Mouse (Mus musculus) megakaryocyte, embryonic 14.5 days (primary cell): ENCODE measurements around the gene Washc3. TPM values are rescaled to one million over a fixed set of nuclear protein-coding genes. Genes with fewer than 3 reads are reported as not detected.

Experiments used
- H3K27me3 ChIP-seq: replicated peaks from 2 replicates; pipeline ENCODE3; 2012; ENCODE audit warnings: inconsistent platforms
- H3K36me3 ChIP-seq: replicated peaks from 2 replicates; pipeline ENCODE3; 2012; ENCODE audit warnings: low read length, inconsistent platforms, mixed read lengths
- H3K4me1 ChIP-seq: 2 replicates; pipeline ENCODE4 v1.6.1; 2012; ENCODE audit warnings: inconsistent platforms
- H3K4me3 ChIP-seq: replicated peaks from 2 replicates; pipeline ENCODE3; 2012; ENCODE audit warnings: moderate library complexity, mild to moderate bottlenecking, inconsistent platforms
- H3K9me3 ChIP-seq: 2 replicates; pipeline ENCODE4 v1.6.1; 2012; ENCODE audit warnings: inconsistent platforms
- FLI1 ChIP-seq: IDR thresholded peaks from 2 replicates; pipeline ENCODE4 v1.6.1; 2012; ENCODE audit warnings: low read length, inconsistent platforms, mixed read lengths
- GATA1 ChIP-seq: IDR thresholded peaks from 3 replicates; pipeline ENCODE4 v1.6.1; 2012; ENCODE audit warnings: mixed read lengths, low read length, inconsistent platforms, borderline replicate concordance
- polyA plus RNA-seq: library from polyadenylated mRNA; stranded (reverse); fragments of >175 nt; gene quantifications from 2 replicates; pipeline ENCODE4 v1.2.3, GENCODE M21; 2012; ENCODE audit warnings: low replicate concordance; ENCODE audit not compliant: insufficient read depth

Washc3 gene
- polyA plus RNA-seq, 1 experiment, result 27.8 TPM

- Histone ChIP-seq H3K27me3 (no peaks in the 10 kb centered on the region), H3K36me3 (peaks cover 77% of the 10 kb centered on the region), H3K4me3 (no peak overlapping the region), H3K4me1 (no peaks in the 10 kb centered on the region), H3K9me3 (no peaks in the 10 kb centered on the region)
- TF ChIP-seq GATA1 (no peak), FLI1 (no peak)
Observed at GRCm38 (mm10) chr10:88212644-88213043, 11.8 kb downstream of the Washc3 start.

- TF ChIP-seq GATA1 (no peak), FLI1 (no peak)
- H3K4me3 ChIP-seq, result no peak overlapping the region
- H3K36me3 ChIP-seq, result peaks cover 76% of the 10 kb centered on the region
- no peaks in the 10 kb centered on the region for H3K9me3 ChIP-seq
- no peaks in the 10 kb centered on the region for H3K4me1 ChIP-seq
- H3K27me3 ChIP-seq, result no peaks in the 10 kb centered on the region
Observed at GRCm38 (mm10) chr10:88214800-88215514, 14.1 kb downstream of the Washc3 start.

- Histone ChIP-seq H3K4me3 (no peak overlapping the region), H3K4me1 (no peaks in the 10 kb centered on the region), H3K27me3 (no peaks in the 10 kb centered on the region), H3K36me3 (peaks cover 89% of the 10 kb centered on the region), H3K9me3 (no peaks in the 10 kb centered on the region)
- TF ChIP-seq FLI1 (no peak), GATA1 (no peak)
Observed at GRCm38 (mm10) chr10:88218161-88218560, 17.3 kb downstream of the Washc3 start.

- Histone ChIP-seq H3K4me3 (no peak overlapping the region), H3K36me3 (peaks cover 84% of the 10 kb centered on the region), H3K9me3 (no peaks in the 10 kb centered on the region), H3K27me3 (no peaks in the 10 kb centered on the region), H3K4me1 (no peaks in the 10 kb centered on the region)
- no peak for TF ChIP-seq GATA1
- TF ChIP-seq FLI1, result no peak
Observed at GRCm38 (mm10) chr10:88221718-88222117, 20.8 kb downstream of the Washc3 start.

DNA sequence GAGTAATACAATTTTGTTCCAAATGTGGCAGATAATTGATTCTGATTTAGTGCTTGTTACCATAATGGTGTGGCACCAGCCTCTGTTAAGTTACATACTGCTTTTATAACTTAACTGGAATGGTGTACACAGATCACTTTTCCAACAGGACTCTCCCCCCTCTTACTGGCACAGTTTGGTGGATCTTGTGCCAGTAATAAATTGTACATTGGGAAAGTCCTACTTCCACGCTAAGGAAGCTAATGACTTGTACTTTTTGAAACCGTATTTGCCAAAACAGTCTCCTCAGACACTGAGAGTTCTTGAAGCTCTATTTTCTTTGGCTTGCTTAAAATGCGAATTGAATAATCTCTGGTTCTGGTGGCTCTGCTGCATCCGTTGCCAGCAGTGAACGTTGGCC is 24.5 kb downstream of the Washc3 start:
- Histone ChIP-seq H3K9me3 (no peaks in the 10 kb centered on the region), H3K4me3 (no peak overlapping the region), H3K27me3 (no peaks in the 10 kb centered on the region), H3K36me3 (peaks cover 73% of the 10 kb centered on the region), H3K4me1 (peaks cover 20% of the 10 kb centered on the region)
- no peak for TF ChIP-seq FLI1
- TF ChIP-seq GATA1, result no peak

GRCm38 (mm10) chr10:88227962-88228361 is 27.1 kb downstream of the Washc3 start:
- peaks cover 66% of the 10 kb centered on the region for H3K36me3 ChIP-seq

DNA sequence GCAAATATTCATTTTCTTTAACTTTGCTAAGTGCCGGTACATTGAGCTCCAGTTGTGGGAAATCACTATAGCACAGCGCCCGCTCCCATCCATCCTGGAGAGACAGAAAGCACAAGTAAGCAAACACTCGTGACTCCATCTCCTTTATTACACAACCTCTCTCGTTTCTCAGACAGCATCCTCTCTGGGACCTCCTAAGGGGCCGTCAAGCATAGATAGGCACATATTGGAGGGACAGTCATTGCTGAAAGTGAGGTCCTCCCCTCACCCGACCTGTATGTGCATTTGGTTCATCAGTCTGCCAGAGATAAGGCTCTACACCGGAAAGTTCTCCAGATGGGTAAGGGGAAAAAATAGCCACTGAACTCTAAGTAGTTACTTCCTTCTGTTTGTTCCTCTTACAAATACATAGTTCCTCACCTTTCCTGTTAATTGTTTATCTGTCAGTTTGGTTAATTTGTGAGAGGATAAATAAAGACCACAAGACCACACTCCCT is 27.7 kb downstream of the Washc3 start:
- peak overlapping the region; percentile 69 for H3K4me3 ChIP-seq
- H3K36me3 ChIP-seq, result peaks cover 66% of the 10 kb centered on the region
- peaks cover 20% of the 10 kb centered on the region for H3K4me1 ChIP-seq
- H3K9me3 ChIP-seq, result no peaks in the 10 kb centered on the region
- TF ChIP-seq FLI1 (no peak), GATA1 (no peak)
- no peaks in the 10 kb centered on the region for H3K27me3 ChIP-seq

More at GRCm38 (mm10) chr10:88227962-88228361, 27.1 kb downstream of the Washc3 start:
- Histone ChIP-seq H3K9me3 (no peaks in the 10 kb centered on the region), H3K27me3 (no peaks in the 10 kb centered on the region), H3K4me1 (peaks cover 20% of the 10 kb centered on the region), H3K4me3 (no peak overlapping the region)
- TF ChIP-seq FLI1 (no peak), GATA1 (no peak)

DNA sequence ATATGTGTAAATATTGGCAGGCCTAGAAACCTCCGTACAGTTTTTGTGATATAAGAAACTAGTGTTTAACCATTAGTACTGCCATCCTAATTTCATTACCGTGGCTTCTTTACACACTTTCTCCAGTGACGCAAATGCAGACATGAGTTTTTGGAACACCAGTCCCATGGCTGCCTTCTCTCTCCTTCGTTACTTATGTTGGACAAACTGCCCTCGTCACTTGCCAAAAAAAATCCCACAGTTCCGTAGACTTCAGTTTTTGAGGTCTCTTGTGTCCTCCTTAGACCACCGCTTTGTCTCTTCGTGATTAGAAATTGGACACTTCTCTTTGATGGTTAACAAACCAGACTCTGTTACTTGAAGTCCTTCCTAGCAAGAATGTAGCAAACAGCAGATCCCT is 30.8 kb downstream of the Washc3 start:
- no peak overlapping the region for H3K4me3 ChIP-seq
- H3K27me3 ChIP-seq, result no peaks in the 10 kb centered on the region
- H3K9me3 ChIP-seq, result no peaks in the 10 kb centered on the region
- H3K4me1 ChIP-seq, result peaks cover 20% of the 10 kb centered on the region
- H3K36me3 ChIP-seq, result peaks cover 75% of the 10 kb centered on the region
- TF ChIP-seq FLI1 (no peak), GATA1 (no peak)

DNA sequence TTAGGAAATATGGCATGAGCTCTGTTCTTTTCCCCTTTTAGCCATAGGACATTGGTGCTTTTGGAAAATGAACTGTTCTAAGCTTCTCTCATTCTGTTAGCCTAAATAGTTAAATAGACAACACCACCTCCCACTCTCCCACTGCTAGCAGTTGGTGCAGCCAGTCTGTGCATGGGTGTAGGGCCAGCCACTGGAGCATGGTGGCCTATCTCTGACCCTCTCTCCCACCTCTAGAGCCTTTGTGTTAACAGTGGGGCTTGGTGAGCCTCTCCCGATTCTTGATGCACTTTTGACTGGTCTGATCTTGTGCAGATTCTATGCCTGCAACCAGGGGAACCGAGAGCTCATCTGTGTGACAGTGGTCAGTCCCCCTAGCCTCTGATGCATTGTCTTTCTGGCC is 31.9 kb downstream of the Washc3 start:
- Histone ChIP-seq H3K4me3 (no peak overlapping the region), H3K27me3 (no peaks in the 10 kb centered on the region), H3K36me3 (peaks cover 80% of the 10 kb centered on the region), H3K4me1 (peaks cover 13% of the 10 kb centered on the region), H3K9me3 (no peaks in the 10 kb centered on the region)
- TF ChIP-seq GATA1 (no peak), FLI1 (no peak)

DNA sequence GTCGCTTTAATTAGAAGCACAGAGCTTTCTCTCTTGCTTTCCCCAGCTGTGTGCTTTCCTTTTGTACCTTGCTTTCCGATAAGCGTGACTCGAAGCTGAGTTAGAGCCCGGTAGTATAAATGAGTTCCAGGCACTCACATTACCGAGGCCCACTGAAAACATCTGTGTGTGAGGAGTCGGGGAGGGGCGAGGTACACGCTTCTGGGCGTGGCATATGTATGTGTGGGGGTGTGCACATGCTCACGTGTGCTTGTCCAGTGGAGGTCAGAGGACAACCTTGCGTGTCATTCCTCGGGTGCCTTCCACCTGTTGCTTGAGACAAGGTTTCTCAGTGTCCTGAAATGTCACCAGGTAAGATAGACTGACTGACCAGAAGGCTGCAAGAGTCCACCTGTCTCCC is 43.8 kb downstream of the Washc3 start:
- H3K27me3 ChIP-seq, result no peaks in the 10 kb centered on the region

More for the DNA sequence above, 43.8 kb downstream of the Washc3 start:
- TF ChIP-seq FLI1 (no peak), GATA1 (no peak)
- Histone ChIP-seq H3K4me3 (no peak overlapping the region), H3K4me1 (no peaks in the 10 kb centered on the region), H3K36me3 (peaks cover 50% of the 10 kb centered on the region), H3K9me3 (peaks cover 10% of the 10 kb centered on the region)
